Mouse (Mus musculus) MEL (cell line): Measurements from ENCODE around the gene Gm20388. TPM values are rescaled to one million over a fixed set of nuclear protein-coding genes. Genes with fewer than 3 reads are reported as not detected.

Experiments
- DNase-seq: peaks from one replicate; pipeline ENCODE4 v3.0.0; 2011; ENCODE audit warnings: low read depth, low spot score
- H3K27ac ChIP-seq: 2 replicates; pipeline ENCODE4 v1.5.1; 2012; ENCODE audit warnings: low read depth, mild to moderate bottlenecking, control low read depth, low read length, moderate library complexity; ENCODE audit not compliant: control insufficient read depth
- H3K27me3 ChIP-seq, 2 experiments: fragments of 150-350 bp in 1 of 2; sonication (generic) in 1 of 2; 2 replicates each; pipeline ENCODE4 v1.6.1; 2012; ENCODE audit warnings: low read length in 2 of 2, mild to moderate bottlenecking in 2 of 2, improper control_type of control experiment in 1 of 2, moderate library complexity in 1 of 2; ENCODE audit not compliant: insufficient read depth in 2 of 2, control insufficient read depth in 1 of 2
- H3K36me3 ChIP-seq, 2 experiments: 2 replicates each; pipeline ENCODE4 v1.6.1; 2012 to 2014; ENCODE audit warnings: low read length in 2 of 2, improper control_type of control experiment in 1 of 2, inconsistent platforms in 1 of 2, mild to moderate bottlenecking in 1 of 2; ENCODE audit not compliant: insufficient read depth in 2 of 2, control insufficient read depth in 1 of 2
- H3K4me1 ChIP-seq, 2 experiments: fragments of 150-350 bp in 1 of 2; sonication (generic) in 1 of 2; 2 replicates each; pipeline ENCODE4 v1.6.1; 2012; ENCODE audit warnings: low read length in 2 of 2, improper control_type of control experiment in 1 of 2, mild to moderate bottlenecking in 1 of 2; ENCODE audit not compliant: insufficient read depth in 2 of 2, control insufficient read depth in 1 of 2
- H3K4me3 ChIP-seq, 2 experiments: fragments of 150-350 bp in 1 of 2; sonication (generic) in 1 of 2; 2 replicates each; pipeline ENCODE4 v1.5.1; 2012; ENCODE audit warnings: low read depth in 2 of 2, low read length in 2 of 2, mild to moderate bottlenecking in 2 of 2, moderate library complexity in 2 of 2, control low read depth in 1 of 2, improper control_type of control experiment in 1 of 2; ENCODE audit not compliant: control insufficient read depth in 1 of 2, insufficient read depth in 1 of 2
- H3K79me2 ChIP-seq: 2 replicates; pipeline ENCODE4 v1.6.1; 2012; ENCODE audit warnings: mild to moderate bottlenecking, low read length, moderate library complexity; ENCODE audit not compliant: control insufficient read depth, poor library complexity, insufficient read depth
- H3K9ac ChIP-seq: 2 replicates; pipeline ENCODE4 v1.6.1; 2012; ENCODE audit warnings: low read depth, mild to moderate bottlenecking, control low read depth, low read length, moderate library complexity; ENCODE audit not compliant: control insufficient read depth, poor library complexity, severe bottlenecking
- H3K9me3 ChIP-seq: fragments of 150-350 bp; sonication (generic); replicated peaks from 2 replicates; pipeline ENCODE4 v1.6.1; 2012; ENCODE audit warnings: mild to moderate bottlenecking, low read length, improper control_type of control experiment, moderate library complexity; ENCODE audit not compliant: insufficient read depth
- CHD2 ChIP-seq: IDR thresholded peaks from 2 replicates; pipeline ENCODE4 v1.6.1; 2011; ENCODE audit warnings: low read length, improper control_type of control experiment
- CTCF ChIP-seq, 3 experiments: IDR thresholded peaks in 2 of 3; conservative IDR thresholded peaks in 1 of 3; 2 replicates each; pipeline ENCODE4 v1.5.1; 2011 to 2012; ENCODE audit warnings: low read length in 3 of 3, low read depth in 2 of 3, mild to moderate bottlenecking in 2 of 3, improper control_type of control experiment in 1 of 3, inconsistent platforms in 1 of 3, mixed read lengths in 1 of 3, moderate library complexity in 1 of 3; ENCODE audit not compliant: control insufficient read depth in 1 of 3, insufficient read depth in 1 of 3, poor library complexity in 1 of 3, severe bottlenecking in 1 of 3
- E2F4 ChIP-seq: IDR thresholded peaks from 2 replicates; pipeline ENCODE4 v1.6.1; 2011; ENCODE audit warnings: low read depth, low read length, improper control_type of control experiment, borderline replicate concordance
- ETS1 ChIP-seq: IDR thresholded peaks from 2 replicates; pipeline ENCODE4 v1.6.1; 2012; ENCODE audit warnings: low read depth, mild to moderate bottlenecking, inconsistent platforms, low read length, improper control_type of control experiment, moderate library complexity
- GATA1 ChIP-seq: IDR thresholded peaks from 2 replicates; pipeline ENCODE4 v1.6.1; 2011; ENCODE audit warnings: low read depth, low read length, improper control_type of control experiment
- HCFC1 ChIP-seq: IDR thresholded peaks from 2 replicates; pipeline ENCODE4 v1.6.1; 2012; ENCODE audit warnings: low read depth, mild to moderate bottlenecking, inconsistent platforms, low read length, improper control_type of control experiment, moderate library complexity
- JUND ChIP-seq: IDR thresholded peaks from 2 replicates; pipeline ENCODE4 v1.6.1; 2011; ENCODE audit warnings: low read depth, mild to moderate bottlenecking, improper control_type of control experiment, low read length
- KAT2A ChIP-seq: conservative IDR thresholded peaks from 2 replicates; pipeline ENCODE4 v1.6.1; 2012; ENCODE audit warnings: low read depth, low read length, improper control_type of control experiment, inconsistent platforms
- MAZ ChIP-seq: IDR thresholded peaks from 2 replicates; pipeline ENCODE4 v1.6.1; 2012; ENCODE audit warnings: low read depth, mild to moderate bottlenecking, inconsistent platforms, low read length, improper control_type of control experiment
- MYB ChIP-seq: IDR thresholded peaks from 2 replicates; pipeline ENCODE4 v1.6.1; 2011; ENCODE audit warnings: mild to moderate bottlenecking, low read depth, low read length, improper control_type of control experiment
- MYC ChIP-seq: IDR thresholded peaks from 2 replicates; pipeline ENCODE4 v1.6.1; 2011; ENCODE audit warnings: low read depth, mild to moderate bottlenecking, low read length, improper control_type of control experiment, moderate library complexity
- POLR2AphosphoS5 ChIP-seq: IDR thresholded peaks from 2 replicates; pipeline ENCODE4 v1.6.1; 2012; ENCODE audit warnings: low read depth, borderline replicate concordance, mild to moderate bottlenecking, inconsistent platforms, low read length, moderate library complexity, mixed read lengths
- SIN3A ChIP-seq: IDR thresholded peaks from 2 replicates; pipeline ENCODE4 v1.6.1; 2012; ENCODE audit warnings: low read length, improper control_type of control experiment, inconsistent platforms
- SMC3 ChIP-seq: IDR thresholded peaks from 2 replicates; pipeline ENCODE4 v1.6.1; 2011; ENCODE audit warnings: low read depth, low read length, improper control_type of control experiment
- TAL1 ChIP-seq: IDR thresholded peaks from 2 replicates; pipeline ENCODE4 v1.6.1; 2012; ENCODE audit warnings: mild to moderate bottlenecking, inconsistent platforms, low read length, moderate library complexity, mixed read lengths
- TCF12 ChIP-seq: IDR thresholded peaks from 2 replicates; pipeline ENCODE4 v1.6.1; 2014; ENCODE audit warnings: low read depth, mild to moderate bottlenecking, inconsistent platforms, low read length, improper control_type of control experiment, moderate library complexity
- USF1 ChIP-seq: IDR thresholded peaks from 2 replicates; pipeline ENCODE4 v1.6.1; 2014; ENCODE audit warnings: low read depth, mild to moderate bottlenecking, inconsistent platforms, low read length, improper control_type of control experiment, moderate library complexity
- ZKSCAN1 ChIP-seq: IDR thresholded peaks from 2 replicates; pipeline ENCODE4 v1.6.1; 2012; ENCODE audit warnings: low read depth, mild to moderate bottlenecking, inconsistent platforms, low read length, improper control_type of control experiment, moderate library complexity
- ZMIZ1 ChIP-seq: IDR thresholded peaks from 2 replicates; pipeline ENCODE4 v1.6.1; 2012; ENCODE audit warnings: low read depth, mild to moderate bottlenecking, inconsistent platforms, low read length, improper control_type of control experiment, moderate library complexity
- ZNF384 ChIP-seq: IDR thresholded peaks from 2 replicates; pipeline ENCODE4 v1.6.1; 2012; ENCODE audit warnings: low read depth, mild to moderate bottlenecking, inconsistent platforms, low read length, improper control_type of control experiment
- polyA plus RNA-seq, 2 experiments: library from polyadenylated mRNA; stranded (reverse) in 1 of 2; unstranded in 1 of 2; fragments of >175 nt in 1 of 2; fragments of >200 nt in 1 of 2; gene quantifications; 2 replicates each; pipeline versions ENCODE4 v1.2.1 to v1.2.4; 2012; ENCODE audit warnings: low replicate concordance in 2 of 2, low read depth in 1 of 2; ENCODE audit not compliant: insufficient read length in 2 of 2, insufficient read depth in 1 of 2, missing spikeins in 1 of 2
- total RNA-seq: library from RNA; depleted of rRNA; stranded (reverse); fragments of 300-350 nt; gene quantifications from 2 replicates; pipeline ENCODE4 v1.2.3, GENCODE M21; 2012

Gm20388 gene
- total and polyA plus RNA-seq, 3 experiments: 11.1 to 17.8 TPM; not detected in 1

DNA sequence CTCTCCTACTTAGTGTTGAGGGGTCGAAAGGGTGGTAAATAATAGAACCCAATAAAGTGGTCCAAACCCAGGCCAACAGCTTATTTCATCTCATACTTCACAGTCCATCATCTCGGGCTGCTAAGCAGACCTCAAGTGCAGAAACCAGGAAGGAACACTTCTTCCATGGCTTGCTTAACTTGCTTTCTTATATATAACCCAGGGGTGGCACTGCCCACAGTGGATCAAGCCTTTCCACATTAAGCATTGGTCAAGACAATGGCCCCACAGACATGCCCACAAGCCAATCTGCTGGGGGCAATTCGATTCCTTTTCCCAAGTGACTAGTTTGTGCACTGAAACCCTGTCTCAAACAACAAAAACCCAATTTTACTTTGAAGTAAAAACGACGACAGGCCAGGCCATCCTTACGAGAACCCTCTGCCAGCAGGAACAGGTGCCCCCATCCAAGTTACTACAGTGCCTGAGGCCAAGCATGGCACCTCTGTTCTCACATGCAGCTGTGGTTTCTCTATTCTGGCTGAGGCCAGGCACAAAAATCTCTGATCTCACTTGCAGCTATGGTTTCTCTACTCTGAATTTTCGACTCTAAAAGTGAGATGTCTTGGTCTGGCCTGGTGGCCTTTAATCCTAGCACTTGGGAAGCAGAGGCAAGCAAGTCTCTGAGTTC, 3007.9 kb downstream of the Gm20388 start:
- DNase-seq: no peak
- no peak overlapping the region for H3K9ac ChIP-seq
- H3K79me2 ChIP-seq: peaks cover 61% of the 10 kb centered on the region
- H3K27me3 ChIP-seq: no peaks in the 10 kb centered on the region
- peaks cover 5 to 18% of the 10 kb centered on the region in 2 experiments for H3K4me1 ChIP-seq
- H3K4me3 ChIP-seq: no peak overlapping the region
- peaks cover 6 to 18% of the 10 kb centered on the region in 2 experiments for H3K36me3 ChIP-seq
- TF ChIP-seq TAL1 (no peak), KAT2A (no peak), E2F4 (no peak), ZNF384 (no peak), GATA1 (no peak), MYC (no peak)
- H3K27ac ChIP-seq: no peak overlapping the region
- H3K9me3 ChIP-seq: no peaks in the 10 kb centered on the region

- TF ChIP-seq MYC (no peak), TCF12 (no peak), POLR2AphosphoS5 (no peak), USF1 (no peak), SIN3A (no peak), SMC3 (no peak), JUND (no peak), MYB (no peak), HCFC1 (no peak), ZMIZ1 (no peak), ZKSCAN1 (no peak), CHD2 (no peak), CTCF (IDR thresholded peaks at IDR 0.05 in 2 of 3, conservative IDR thresholded peaks at IDR 0.05 in 1 of 3; ENCODE audit: control insufficient read depth in 1 of 3, insufficient read depth in 1 of 3, low read depth in 2 of 3, low read length in 3 of 3, poor library complexity in 1 of 3, severe bottlenecking in 1 of 3) (no peak), E2F4 (no peak), MAZ (no peak), ETS1 (no peak)
- Histone ChIP-seq H3K9me3 (no peaks in the 10 kb centered on the region), H3K79me2 (peaks cover 79% of the 10 kb centered on the region), H3K36me3 (peaks cover 2 to 30% of the 10 kb centered on the region in 2 experiments), H3K9ac (no peak overlapping the region), H3K27ac (no peak overlapping the region), H3K27me3 (no peaks in the 10 kb centered on the region), H3K4me1 (peaks cover 10 to 26% of the 10 kb centered on the region in 2 experiments), H3K4me3 (no peak overlapping the region)
- DNase-seq: no peak
Measured at GRCm38 (mm10) chr8:122920890-122921289, 3010.2 kb downstream of the Gm20388 start.
